Mouse (Mus musculus): ENCODE data around the gene Samhd1. TPM values are rescaled to one million over a fixed set of nuclear protein-coding genes. Genes with fewer than 3 reads are reported as not detected.
"Not testable (repeated sequence)": the region's sequence is repeated elsewhere in the genome, so short reads cannot be mapped to it uniquely, and the experiment has no call there.

The Samhd1 gene
- polyA plus RNA-seq, 1 experiment from 2014 or later = 32.5 TPM

- H3K27ac ChIP-seq (ENCODE audit: low read length); ATAC-seq (ENCODE audit: insufficient number of reproducible peaks, insufficient read depth, low FRiP score, low read depth); H3K27me3 ChIP-seq (ENCODE audit: control insufficient read depth, insufficient read depth, low read length); H3K4me3 ChIP-seq (ENCODE audit: low read depth, low read length); H3K4me1 ChIP-seq (ENCODE audit: control insufficient read depth, insufficient read depth, low read length); H3K4me2 ChIP-seq (replicated peaks; ENCODE audit: low read depth, low read length); H3K9ac ChIP-seq (replicated peaks; ENCODE audit: low read depth, low read length); H3K9me3 ChIP-seq (ENCODE audit: control insufficient read depth, low read depth, low read length): not testable (repeated sequence)
- H3K36me3 ChIP-seq (ENCODE audit: control insufficient read depth, insufficient read depth, low read length) = peaks cover 32% of the 10 kb centered on the region
Observed at GRCm38 (mm10) chr2:157165312-157166224, 30.5 kb upstream of the Samhd1 start.

- H3K27ac ChIP-seq (ENCODE audit: low read length) = no peak overlapping the region
- ATAC-seq (ENCODE audit: insufficient number of reproducible peaks, insufficient read depth, low FRiP score, low read depth) = no peak
- no peaks in the 10 kb centered on the region for H3K27me3 ChIP-seq (ENCODE audit: control insufficient read depth, insufficient read depth, low read length)
- H3K36me3 ChIP-seq (ENCODE audit: control insufficient read depth, insufficient read depth, low read length) = peaks cover 35% of the 10 kb centered on the region
- no peak overlapping the region for H3K4me3 ChIP-seq (ENCODE audit: low read depth, low read length)
- no peaks in the 10 kb centered on the region for H3K4me1 ChIP-seq (ENCODE audit: control insufficient read depth, insufficient read depth, low read length)
- no peak overlapping the region for H3K4me2 ChIP-seq (replicated peaks; ENCODE audit: low read depth, low read length)
- 86% methylated on average over 2 of the region's 2 CpGs for WGBS
- no peak overlapping the region for H3K9ac ChIP-seq (replicated peaks; ENCODE audit: low read depth, low read length)
- H3K9me3 ChIP-seq (ENCODE audit: control insufficient read depth, low read depth, low read length) = no peaks in the 10 kb centered on the region
Observed at GRCm38 (mm10) chr2:157164101-157164500, 29.0 kb upstream of the Samhd1 start.

GRCm38 (mm10) chr2:157156079-157156478, 21.0 kb upstream of the Samhd1 start:
- H3K27ac ChIP-seq (ENCODE audit: low read length) = no peak overlapping the region
- no peak overlapping the region for H3K4me3 ChIP-seq (ENCODE audit: low read depth, low read length)
- H3K9me3 ChIP-seq (ENCODE audit: control insufficient read depth, low read depth, low read length) = no peaks in the 10 kb centered on the region
- no peak for ATAC-seq (ENCODE audit: insufficient number of reproducible peaks, insufficient read depth, low FRiP score, low read depth)
- H3K36me3 ChIP-seq (ENCODE audit: control insufficient read depth, insufficient read depth, low read length) = peaks cover 57% of the 10 kb centered on the region
- no peaks in the 10 kb centered on the region for H3K27me3 ChIP-seq (ENCODE audit: control insufficient read depth, insufficient read depth, low read length)
- no peak overlapping the region for H3K4me2 ChIP-seq (replicated peaks; ENCODE audit: low read depth, low read length)
- 87% methylated on average over 1 of the region's 1 CpGs for WGBS
- no peaks in the 10 kb centered on the region for H3K4me1 ChIP-seq (ENCODE audit: control insufficient read depth, insufficient read depth, low read length)
- H3K9ac ChIP-seq (replicated peaks; ENCODE audit: low read depth, low read length) = no peak overlapping the region

- 80% methylated on average over 2 of the region's 2 CpGs for WGBS
Observed at GRCm38 (mm10) chr2:157153235-157153634, 18.2 kb upstream of the Samhd1 start.

GRCm38 (mm10) chr2:157148417-157148816, 13.4 kb upstream of the Samhd1 start:
- no peak overlapping the region for H3K4me2 ChIP-seq (replicated peaks; ENCODE audit: low read depth, low read length)
- no peak overlapping the region for H3K9ac ChIP-seq (replicated peaks; ENCODE audit: low read depth, low read length)
- H3K4me3 ChIP-seq (ENCODE audit: low read depth, low read length) = no peak overlapping the region
- H3K27me3 ChIP-seq (ENCODE audit: control insufficient read depth, insufficient read depth, low read length) = no peaks in the 10 kb centered on the region
- no peak overlapping the region for H3K27ac ChIP-seq (ENCODE audit: low read length)
- WGBS = 92% methylated on average over 5 of the region's 5 CpGs
- no peaks in the 10 kb centered on the region for H3K4me1 ChIP-seq (ENCODE audit: control insufficient read depth, insufficient read depth, low read length)
- no peak for ATAC-seq (ENCODE audit: insufficient number of reproducible peaks, insufficient read depth, low FRiP score, low read depth)
- H3K9me3 ChIP-seq (ENCODE audit: control insufficient read depth, low read depth, low read length) = no peaks in the 10 kb centered on the region
- peaks cover 58% of the 10 kb centered on the region for H3K36me3 ChIP-seq (ENCODE audit: control insufficient read depth, insufficient read depth, low read length)

More at GRCm38 (mm10) chr2:157153235-157153634, 18.2 kb upstream of the Samhd1 start:
- ATAC-seq (ENCODE audit: insufficient number of reproducible peaks, insufficient read depth, low FRiP score, low read depth) = no peak
- H3K4me3 ChIP-seq (ENCODE audit: low read depth, low read length) = no peak overlapping the region
- H3K27ac ChIP-seq (ENCODE audit: low read length) = no peak overlapping the region
- no peaks in the 10 kb centered on the region for H3K9me3 ChIP-seq (ENCODE audit: control insufficient read depth, low read depth, low read length)
- no peaks in the 10 kb centered on the region for H3K4me1 ChIP-seq (ENCODE audit: control insufficient read depth, insufficient read depth, low read length)
- no peak overlapping the region for H3K9ac ChIP-seq (replicated peaks; ENCODE audit: low read depth, low read length)
- no peaks in the 10 kb centered on the region for H3K27me3 ChIP-seq (ENCODE audit: control insufficient read depth, insufficient read depth, low read length)
- H3K36me3 ChIP-seq (ENCODE audit: control insufficient read depth, insufficient read depth, low read length) = peaks cover 50% of the 10 kb centered on the region
- no peak overlapping the region for H3K4me2 ChIP-seq (replicated peaks; ENCODE audit: low read depth, low read length)

- no peak overlapping the region for H3K4me3 ChIP-seq (ENCODE audit: low read depth, low read length)
- no peaks in the 10 kb centered on the region for H3K4me1 ChIP-seq (ENCODE audit: control insufficient read depth, insufficient read depth, low read length)
- H3K27me3 ChIP-seq (ENCODE audit: control insufficient read depth, insufficient read depth, low read length) = no peaks in the 10 kb centered on the region
- no peak overlapping the region for H3K4me2 ChIP-seq (replicated peaks; ENCODE audit: low read depth, low read length)
- WGBS = 78% methylated on average over 9 of the region's 9 CpGs
- no peak for ATAC-seq (ENCODE audit: insufficient number of reproducible peaks, insufficient read depth, low FRiP score, low read depth)
- no peak overlapping the region for H3K9ac ChIP-seq (replicated peaks; ENCODE audit: low read depth, low read length)
- H3K9me3 ChIP-seq (ENCODE audit: control insufficient read depth, low read depth, low read length) = no peaks in the 10 kb centered on the region
- no peak overlapping the region for H3K27ac ChIP-seq (ENCODE audit: low read length)
- peaks cover 53% of the 10 kb centered on the region for H3K36me3 ChIP-seq (ENCODE audit: control insufficient read depth, insufficient read depth, low read length)
Observed at GRCm38 (mm10) chr2:157147397-157148020, 12.4 kb upstream of the Samhd1 start.

- ATAC-seq (ENCODE audit: insufficient number of reproducible peaks, insufficient read depth, low FRiP score, low read depth) = no peak
- 52% methylated on average over 1 of the region's 1 CpGs for WGBS
- no peaks in the 10 kb centered on the region for H3K9me3 ChIP-seq (ENCODE audit: control insufficient read depth, low read depth, low read length)
- H3K4me1 ChIP-seq (ENCODE audit: control insufficient read depth, insufficient read depth, low read length) = no peaks in the 10 kb centered on the region
- H3K36me3 ChIP-seq (ENCODE audit: control insufficient read depth, insufficient read depth, low read length) = peaks cover 37% of the 10 kb centered on the region
- H3K9ac ChIP-seq (replicated peaks; ENCODE audit: low read depth, low read length) = no peak overlapping the region
- no peaks in the 10 kb centered on the region for H3K27me3 ChIP-seq (ENCODE audit: control insufficient read depth, insufficient read depth, low read length)
- no peak overlapping the region for H3K4me3 ChIP-seq (ENCODE audit: low read depth, low read length)
- no peak overlapping the region for H3K27ac ChIP-seq (ENCODE audit: low read length)
- H3K4me2 ChIP-seq (replicated peaks; ENCODE audit: low read depth, low read length) = no peak overlapping the region
Observed at GRCm38 (mm10) chr2:157145173-157145572, 10.1 kb upstream of the Samhd1 start.

- no peak for ATAC-seq (ENCODE audit: insufficient number of reproducible peaks, insufficient read depth, low FRiP score, low read depth)
- no peak overlapping the region for H3K4me3 ChIP-seq (ENCODE audit: low read depth, low read length)
- H3K27me3 ChIP-seq (ENCODE audit: control insufficient read depth, insufficient read depth, low read length) = no peaks in the 10 kb centered on the region
- peaks cover 30% of the 10 kb centered on the region for H3K36me3 ChIP-seq (ENCODE audit: control insufficient read depth, insufficient read depth, low read length)
- H3K9me3 ChIP-seq (ENCODE audit: control insufficient read depth, low read depth, low read length) = no peaks in the 10 kb centered on the region
- no peak overlapping the region for H3K9ac ChIP-seq (replicated peaks; ENCODE audit: low read depth, low read length)
- H3K27ac ChIP-seq (ENCODE audit: low read length) = no peak overlapping the region
- no peaks in the 10 kb centered on the region for H3K4me1 ChIP-seq (ENCODE audit: control insufficient read depth, insufficient read depth, low read length)
- H3K4me2 ChIP-seq (replicated peaks; ENCODE audit: low read depth, low read length) = no peak overlapping the region
- 86% methylated on average over 5 of the region's 5 CpGs for WGBS
Observed at GRCm38 (mm10) chr2:157144132-157144531, 9.1 kb upstream of the Samhd1 start.
